Mouse (Mus musculus): ENCODE data around the gene Nif3l1. TPM values are rescaled to one million over a fixed set of nuclear protein-coding genes. Genes with fewer than 3 reads are reported as not detected.

The Nif3l1 gene
- polyA plus RNA-seq, 2 experiments = 40.5 to 43.6 TPM

- Histone ChIP-seq H3K9ac (ENCODE audit: low read depth, low read length, severe bottlenecking) (no peak overlapping the region), H3K9me3 (ENCODE audit: control insufficient read depth, low read length) (no peaks in the 10 kb centered on the region), H3K4me1 (ENCODE audit: control insufficient read depth, insufficient read depth, low read length) (no peaks in the 10 kb centered on the region), H3K27me3 (ENCODE audit: control insufficient read depth, insufficient read depth, low read length) (no peaks in the 10 kb centered on the region), H3K4me2 (replicated peaks; ENCODE audit: low read depth, low read length, severe bottlenecking) (no peak overlapping the region), H3K36me3 (ENCODE audit: control insufficient read depth, insufficient read depth, low read length) (peaks cover 71% of the 10 kb centered on the region), H3K4me3 (replicated peaks; ENCODE audit: low read length) (no peak overlapping the region), H3K27ac (replicated peaks; ENCODE audit: low read depth, low read length) (no peak overlapping the region)
- WGBS = 92% methylated on average over 5 of the region's 5 CpGs
- ATAC-seq (ENCODE audit: low FRiP score, low read depth) (no peak), DNase-seq (ENCODE audit: low spot score) (no peak)
- no peak for TF ChIP-seq POLR2A (IDR thresholded peaks at IDR 0.05; ENCODE audit: borderline replicate concordance, extremely low read depth, insufficient read depth, insufficient read length)
These were observed 41.2 kb upstream of the Nif3l1 start for GRCm38 (mm10) chr1:58403745-58404144.

DNA sequence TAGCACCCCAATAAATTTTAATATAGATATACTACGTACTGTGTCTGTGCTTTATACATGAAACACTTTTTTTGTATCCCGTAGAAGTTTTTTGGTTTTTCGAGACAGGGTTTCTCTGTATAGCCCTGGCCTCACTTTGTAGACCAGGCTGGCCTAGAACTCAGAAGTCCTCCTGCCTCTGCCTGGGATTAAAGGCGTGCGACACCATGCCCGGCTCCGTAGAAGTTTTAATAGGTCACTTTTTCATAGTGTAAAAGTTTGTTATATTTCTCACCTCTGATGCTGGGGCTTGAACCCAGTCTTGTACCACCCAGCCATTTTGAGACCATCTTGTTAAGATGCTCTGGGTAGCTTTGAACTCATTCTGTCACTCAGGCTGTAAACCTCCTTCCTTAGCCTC, 37.6 kb upstream of the Nif3l1 start:
- H3K9ac ChIP-seq (ENCODE audit: low read depth, low read length, severe bottlenecking) = no peak overlapping the region
- H3K27ac ChIP-seq (replicated peaks; ENCODE audit: low read depth, low read length) = no peak overlapping the region
- H3K9me3 ChIP-seq (ENCODE audit: control insufficient read depth, low read length) = no peaks in the 10 kb centered on the region
- H3K27me3 ChIP-seq (ENCODE audit: control insufficient read depth, insufficient read depth, low read length) = no peaks in the 10 kb centered on the region
- no peaks in the 10 kb centered on the region for H3K4me1 ChIP-seq (ENCODE audit: control insufficient read depth, insufficient read depth, low read length)
- DNase-seq (ENCODE audit: low spot score) (no peak), ATAC-seq (ENCODE audit: low FRiP score, low read depth) (no peak)
- no peak overlapping the region for H3K4me3 ChIP-seq (replicated peaks; ENCODE audit: low read length)
- WGBS = 94% methylated on average over 7 of the region's 7 CpGs
- H3K36me3 ChIP-seq (ENCODE audit: control insufficient read depth, insufficient read depth, low read length) = peaks cover 64% of the 10 kb centered on the region
- H3K4me2 ChIP-seq (replicated peaks; ENCODE audit: low read depth, low read length, severe bottlenecking) = no peak overlapping the region
- no peak for TF ChIP-seq POLR2A (IDR thresholded peaks at IDR 0.05; ENCODE audit: borderline replicate concordance, extremely low read depth, insufficient read depth, insufficient read length)

DNA sequence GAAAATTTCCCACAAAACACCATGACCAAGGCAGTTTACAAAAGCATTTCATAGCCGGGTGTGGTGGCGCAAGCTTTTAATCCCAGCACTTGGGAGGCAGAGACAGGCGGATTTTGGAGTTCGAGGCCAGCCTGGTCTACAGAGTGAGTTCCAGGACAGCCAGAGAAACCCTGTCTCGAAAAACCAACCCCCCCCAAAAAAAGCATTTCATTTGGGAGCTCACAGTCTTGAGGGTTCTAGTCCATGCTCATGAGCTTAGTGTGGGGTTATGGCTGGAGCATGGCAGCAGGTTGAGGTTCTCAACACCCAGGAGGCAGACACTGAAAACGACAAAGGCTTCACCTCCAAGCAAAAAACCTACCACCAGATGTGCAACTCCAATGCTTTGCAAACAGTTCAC, 36.8 kb upstream of the Nif3l1 start:
- Histone ChIP-seq H3K9ac (ENCODE audit: low read depth, low read length, severe bottlenecking) (no peak overlapping the region), H3K4me2 (replicated peaks; ENCODE audit: low read depth, low read length, severe bottlenecking) (no peak overlapping the region), H3K36me3 (ENCODE audit: control insufficient read depth, insufficient read depth, low read length) (peaks cover 64% of the 10 kb centered on the region), H3K9me3 (ENCODE audit: control insufficient read depth, low read length) (no peaks in the 10 kb centered on the region), H3K27ac (replicated peaks; ENCODE audit: low read depth, low read length) (no peak overlapping the region), H3K4me1 (ENCODE audit: control insufficient read depth, insufficient read depth, low read length) (no peaks in the 10 kb centered on the region), H3K4me3 (replicated peaks; ENCODE audit: low read length) (no peak overlapping the region), H3K27me3 (ENCODE audit: control insufficient read depth, insufficient read depth, low read length) (no peaks in the 10 kb centered on the region)
- no peak for DNase-seq (ENCODE audit: low spot score)
- no peak for TF ChIP-seq POLR2A (IDR thresholded peaks at IDR 0.05; ENCODE audit: borderline replicate concordance, extremely low read depth, insufficient read depth, insufficient read length)
- WGBS = 88% methylated on average over 6 of the region's 6 CpGs
- ATAC-seq (ENCODE audit: low FRiP score, low read depth) = no peak

DNA sequence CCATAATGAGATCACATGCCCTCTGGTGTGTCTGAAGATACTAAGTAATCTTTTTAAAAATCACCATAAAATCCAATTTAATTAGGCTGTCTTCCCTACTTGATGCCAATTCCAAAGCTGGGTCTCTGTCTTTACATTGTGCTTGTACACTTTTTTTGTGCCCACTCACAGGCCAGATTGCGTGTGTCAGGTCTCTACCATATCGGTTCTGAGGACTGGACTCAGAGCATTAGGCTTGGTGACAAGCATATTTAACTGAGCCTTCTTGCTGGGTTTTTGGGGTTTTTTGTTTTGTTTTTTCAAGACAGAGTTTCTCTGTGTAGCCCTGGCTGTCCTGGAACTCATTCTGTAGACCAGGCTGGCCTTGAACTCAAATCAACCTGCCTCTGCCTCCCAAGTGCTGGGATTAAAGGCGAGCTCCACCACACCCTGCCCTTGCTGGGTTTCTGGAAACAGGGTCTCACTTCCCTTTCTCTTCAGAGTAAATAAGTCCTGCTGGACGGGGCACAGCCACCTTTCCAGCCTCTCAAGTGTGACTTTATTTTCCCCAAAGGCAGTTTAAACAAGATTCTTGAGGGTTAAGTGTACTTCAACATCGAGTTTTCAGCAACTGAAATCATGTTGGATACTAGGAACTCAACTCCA, 35.3 kb upstream of the Nif3l1 start:
- H3K9ac ChIP-seq (ENCODE audit: low read depth, low read length, severe bottlenecking) = no peak overlapping the region
- H3K9me3 ChIP-seq (ENCODE audit: control insufficient read depth, low read length) = no peaks in the 10 kb centered on the region
- ATAC-seq (ENCODE audit: low FRiP score, low read depth) (no peak), DNase-seq (ENCODE audit: low spot score) (no peak)
- H3K4me2 ChIP-seq (replicated peaks; ENCODE audit: low read depth, low read length, severe bottlenecking) = no peak overlapping the region
- peaks cover 65% of the 10 kb centered on the region for H3K36me3 ChIP-seq (ENCODE audit: control insufficient read depth, insufficient read depth, low read length)
- no peak overlapping the region for H3K27ac ChIP-seq (replicated peaks; ENCODE audit: low read depth, low read length)
- H3K4me1 ChIP-seq (ENCODE audit: control insufficient read depth, insufficient read depth, low read length) = no peaks in the 10 kb centered on the region
- no peak for TF ChIP-seq POLR2A (IDR thresholded peaks at IDR 0.05; ENCODE audit: borderline replicate concordance, extremely low read depth, insufficient read depth, insufficient read length)
- WGBS = 69% methylated on average over 5 of the region's 5 CpGs
- no peak overlapping the region for H3K4me3 ChIP-seq (replicated peaks; ENCODE audit: low read length)
- H3K27me3 ChIP-seq (ENCODE audit: control insufficient read depth, insufficient read depth, low read length) = no peaks in the 10 kb centered on the region

DNA sequence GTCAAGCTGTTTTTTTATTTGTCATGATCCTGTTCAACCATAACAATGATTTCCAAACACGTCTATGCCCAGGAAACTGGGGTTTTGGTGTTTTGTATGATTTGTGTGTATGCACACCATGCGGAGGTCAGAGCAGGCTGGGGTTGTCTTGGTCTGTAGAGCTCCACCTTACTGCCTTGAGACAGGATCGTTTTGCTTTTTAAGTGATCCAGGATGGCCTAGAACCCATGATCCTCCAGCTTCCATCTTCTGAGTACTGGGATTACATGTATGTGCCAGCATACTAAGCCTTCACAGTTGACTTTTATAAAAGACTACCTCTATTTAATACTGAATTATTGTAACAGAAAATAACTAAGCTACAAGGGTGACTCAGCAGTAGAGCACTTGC, 34.8 kb upstream of the Nif3l1 start:
- WGBS = 80% methylated on average over 3 of the region's 3 CpGs
- DNase-seq (ENCODE audit: low spot score) (no peak), ATAC-seq (ENCODE audit: low FRiP score, low read depth) (no peak)

More for the DNA sequence above, 34.8 kb upstream of the Nif3l1 start:
- Histone ChIP-seq H3K9me3 (ENCODE audit: control insufficient read depth, low read length) (no peaks in the 10 kb centered on the region), H3K9ac (ENCODE audit: low read depth, low read length, severe bottlenecking) (no peak overlapping the region), H3K36me3 (ENCODE audit: control insufficient read depth, insufficient read depth, low read length) (peaks cover 68% of the 10 kb centered on the region), H3K27ac (replicated peaks; ENCODE audit: low read depth, low read length) (no peak overlapping the region), H3K4me1 (ENCODE audit: control insufficient read depth, insufficient read depth, low read length) (no peaks in the 10 kb centered on the region), H3K4me3 (replicated peaks; ENCODE audit: low read length) (no peak overlapping the region), H3K27me3 (ENCODE audit: control insufficient read depth, insufficient read depth, low read length) (no peaks in the 10 kb centered on the region), H3K4me2 (replicated peaks; ENCODE audit: low read depth, low read length, severe bottlenecking) (no peak overlapping the region)
- TF ChIP-seq POLR2A (IDR thresholded peaks at IDR 0.05; ENCODE audit: borderline replicate concordance, extremely low read depth, insufficient read depth, insufficient read length) = no peak
